Mouse (Mus musculus) neural tube, embryonic 12.5 days (tissue): Measurements from ENCODE around the gene Vps26c. TPM values are rescaled to one million over a fixed set of nuclear protein-coding genes. Genes with fewer than 3 reads are reported as not detected.
A peak's percentile ranks its signal among the peaks of the same experiment; 100 is the strongest.

ENCODE experiments used
- ATAC-seq: fragments of 200-750 bp; cut with Nextera tagmentation; 2 replicates; pipeline ENCODE4 v1.8.0; 2017; ENCODE audit warnings: low read depth, mild to moderate bottlenecking, moderate TSS enrichment, moderate library complexity; ENCODE audit not compliant: low FRiP score
- H3K27ac ChIP-seq: fragments of 300-500 bp; sonication (generic); 2 replicates; pipeline ENCODE4 v1.5.1; 2016
- H3K27me3 ChIP-seq: fragments of 300-500 bp; sonication (generic); replicated peaks from 2 replicates; pipeline ENCODE4 v1.6.1; 2016; ENCODE audit warnings: mild to moderate bottlenecking
- H3K36me3 ChIP-seq: fragments of 300-500 bp; sonication (generic); 2 replicates; pipeline ENCODE4 v1.6.1; 2016; ENCODE audit warnings: mild to moderate bottlenecking
- H3K4me1 ChIP-seq: fragments of 300-500 bp; sonication (generic); 2 replicates; pipeline ENCODE4 v1.6.1; 2016
- H3K4me2 ChIP-seq: fragments of 300-500 bp; sonication (generic); replicated peaks from 2 replicates; pipeline ENCODE4 v1.6.1; 2016; ENCODE audit warnings: mild to moderate bottlenecking
- H3K4me3 ChIP-seq: fragments of 300-500 bp; sonication (generic); 2 replicates; pipeline ENCODE4 v1.5.1; 2016
- H3K9ac ChIP-seq: fragments of 300-500 bp; sonication (generic); 2 replicates; pipeline ENCODE4 v1.6.1; 2016; ENCODE audit warnings: mild to moderate bottlenecking
- H3K9me3 ChIP-seq: fragments of 300-500 bp; sonication (generic); 2 replicates; pipeline ENCODE4 v1.6.1; 2016; ENCODE audit warnings: mild to moderate bottlenecking
- WGBS: fragments of 180-500 bp; shearing (Covaris S2); methylation state at CpG from one replicate; pipeline ENCODE4 v1.1.7; 2016; 5-methylcytosine and 5-hydroxymethylcytosine counted together
- polyA plus RNA-seq: library from polyadenylated mRNA; unstranded; fragments of >200 nt; fragmentation: Nextera tagmentation; extraction: Ambion mirVana; gene quantifications from 2 replicates; pipeline ENCODE4 v1.2.1, GENCODE M21; 2016

Gene Vps26c
- polyA plus RNA-seq, 1 experiment from 2014 or later = 65.2 TPM

- ATAC-seq = no peak
- WGBS = 97% methylated on average over 9 of the region's 9 CpGs
- H3K9me3 ChIP-seq = no peaks in the 10 kb centered on the region
- no peaks in the 10 kb centered on the region for H3K36me3 ChIP-seq
- no peak overlapping the region for H3K4me2 ChIP-seq
- H3K4me3 ChIP-seq = no peak overlapping the region
- no peaks in the 10 kb centered on the region for H3K4me1 ChIP-seq
- no peaks in the 10 kb centered on the region for H3K27me3 ChIP-seq
- no peak overlapping the region for H3K27ac ChIP-seq
- no peak overlapping the region for H3K9ac ChIP-seq
Measured at GRCm38 (mm10) chr16:94540140-94540539, 13.5 kb upstream of the Vps26c start.

DNA sequence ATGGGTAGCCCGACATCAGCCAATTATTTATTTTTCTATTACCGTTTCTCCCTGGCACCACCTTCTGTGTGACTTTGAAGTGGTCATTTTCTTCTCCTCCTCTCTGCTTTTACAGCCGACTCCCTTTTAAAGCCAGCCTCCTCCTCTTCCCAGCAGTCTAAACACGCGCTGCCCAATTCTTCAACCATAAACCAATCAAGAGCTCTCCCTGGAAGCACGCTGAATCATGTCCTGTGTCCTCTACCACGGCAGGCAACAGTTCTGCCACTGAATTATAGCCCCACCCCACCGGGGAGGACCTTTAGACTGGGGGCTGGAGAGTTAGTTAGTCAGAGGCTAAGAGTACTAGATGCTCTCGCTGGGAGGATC is 10.5 kb upstream of the Vps26c start:
- Histone ChIP-seq H3K9ac (no peak overlapping the region), H3K27ac (no peak overlapping the region), H3K4me1 (no peaks in the 10 kb centered on the region), H3K27me3 (no peaks in the 10 kb centered on the region), H3K36me3 (no peaks in the 10 kb centered on the region), H3K9me3 (no peaks in the 10 kb centered on the region), H3K4me2 (no peak overlapping the region), H3K4me3 (no peak overlapping the region)
- 20% methylated on average over 9 of the region's 9 CpGs for WGBS
- ATAC-seq = no peak

DNA sequence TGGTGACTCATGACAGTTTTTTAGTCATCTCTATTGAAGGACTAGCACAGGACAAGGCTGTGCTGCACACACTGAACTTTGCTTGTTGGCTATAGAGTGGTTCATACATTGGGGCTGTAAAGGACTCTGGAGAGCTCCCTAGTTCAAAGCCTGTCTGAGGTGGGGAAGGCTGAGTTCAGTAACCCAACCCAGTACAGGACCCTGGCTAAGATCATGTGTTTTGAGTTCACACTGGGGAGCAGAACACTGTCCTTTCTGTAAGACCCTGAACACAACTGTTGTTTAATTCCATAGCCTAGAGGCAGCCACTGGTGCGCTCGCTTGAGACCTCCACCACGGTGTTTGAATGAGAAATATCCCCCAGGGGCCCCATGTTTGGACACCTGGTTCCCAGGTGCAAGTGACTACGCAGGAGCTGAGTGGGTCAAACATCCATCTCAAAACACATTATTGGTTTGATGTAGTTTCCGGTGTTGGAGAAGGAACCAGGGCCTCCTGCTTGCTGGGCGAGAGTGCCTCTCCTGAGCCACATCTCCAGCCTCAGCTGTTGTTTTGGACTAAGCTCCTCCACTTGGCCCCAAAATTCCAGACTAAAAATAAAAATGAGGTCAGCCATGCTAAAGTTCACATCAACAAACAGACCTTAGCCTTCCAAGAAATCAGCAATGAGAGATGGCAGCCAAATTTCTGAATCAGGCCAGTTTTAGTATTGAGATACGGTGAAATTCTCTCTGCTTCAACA is 10.0 kb upstream of the Vps26c start:
- no peak for ATAC-seq
- no peak overlapping the region for H3K27ac ChIP-seq
- H3K4me3 ChIP-seq = no peak overlapping the region
- no peaks in the 10 kb centered on the region for H3K4me1 ChIP-seq
- H3K36me3 ChIP-seq = no peaks in the 10 kb centered on the region
- WGBS = 64% methylated on average over 7 of the region's 7 CpGs
- no peak overlapping the region for H3K9ac ChIP-seq
- H3K27me3 ChIP-seq = no peaks in the 10 kb centered on the region
- H3K4me2 ChIP-seq = no peak overlapping the region
- H3K9me3 ChIP-seq = no peaks in the 10 kb centered on the region

- no peak for ATAC-seq
- Histone ChIP-seq H3K9me3 (no peaks in the 10 kb centered on the region), H3K4me2 (no peak overlapping the region), H3K27me3 (no peaks in the 10 kb centered on the region), H3K36me3 (no peaks in the 10 kb centered on the region), H3K4me1 (no peaks in the 10 kb centered on the region), H3K4me3 (no peak overlapping the region), H3K9ac (no peak overlapping the region), H3K27ac (no peak overlapping the region)
- WGBS = 94% methylated on average over 5 of the region's 5 CpGs
Measured at GRCm38 (mm10) chr16:94535716-94536115, 9.1 kb upstream of the Vps26c start.

- H3K36me3 ChIP-seq = no peaks in the 10 kb centered on the region
- no peaks in the 10 kb centered on the region for H3K4me1 ChIP-seq
- no peak for ATAC-seq
- WGBS = 84% methylated on average over 6 of the region's 6 CpGs
- no peak overlapping the region for H3K9ac ChIP-seq
- H3K4me2 ChIP-seq = no peak overlapping the region
- H3K27me3 ChIP-seq = no peaks in the 10 kb centered on the region
- no peak overlapping the region for H3K4me3 ChIP-seq
- no peak overlapping the region for H3K27ac ChIP-seq
- no peaks in the 10 kb centered on the region for H3K9me3 ChIP-seq
Measured at GRCm38 (mm10) chr16:94533679-94534078, 7.0 kb upstream of the Vps26c start.

- WGBS = 85% methylated on average over 4 of the region's 4 CpGs
- H3K27me3 ChIP-seq = no peaks in the 10 kb centered on the region
- H3K9ac ChIP-seq = no peak overlapping the region
- H3K4me3 ChIP-seq = no peak overlapping the region
- ATAC-seq = no peak
- no peak overlapping the region for H3K27ac ChIP-seq
- H3K4me1 ChIP-seq = peaks cover 5% of the 10 kb centered on the region; the same call in 1 of the 2 replicates
- H3K36me3 ChIP-seq = no peaks in the 10 kb centered on the region
- no peak overlapping the region for H3K4me2 ChIP-seq
- no peaks in the 10 kb centered on the region for H3K9me3 ChIP-seq
Measured at GRCm38 (mm10) chr16:94531268-94531667, 4.6 kb upstream of the Vps26c start.

DNA sequence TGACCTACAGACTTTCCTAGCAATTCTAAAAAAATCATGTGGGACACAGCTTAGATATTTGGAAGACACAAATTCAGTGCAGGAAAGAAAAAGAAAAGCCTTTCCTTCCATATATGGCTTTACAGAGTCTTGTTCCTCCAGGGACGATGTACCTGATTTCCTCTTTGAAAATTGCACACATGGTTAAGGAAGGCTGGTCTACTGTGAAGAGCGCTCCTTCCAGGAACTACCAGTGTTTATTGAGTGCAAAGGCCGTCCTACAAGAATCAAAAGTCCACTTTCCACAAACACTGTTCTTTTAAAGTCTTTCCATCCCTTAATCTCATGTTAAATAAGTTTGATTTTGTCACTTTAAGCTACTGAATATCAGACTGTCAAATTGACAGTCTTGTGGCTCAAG is 916 bp upstream of the Vps26c start:
- no peak for ATAC-seq
- Histone ChIP-seq H3K4me1 (peaks cover 27% of the 10 kb centered on the region), H3K27ac (no peak overlapping the region), H3K36me3 (no peaks in the 10 kb centered on the region), H3K9me3 (no peaks in the 10 kb centered on the region), H3K4me3 (peak overlapping the region; percentile 77), H3K4me2 (peak overlapping the region; percentile 68), H3K9ac (peak overlapping the region; percentile 69), H3K27me3 (no peaks in the 10 kb centered on the region)
- WGBS = 78% methylated on average over 3 of the region's 3 CpGs

GRCm38 (mm10) chr16:94527152-94527534 is 513 bp upstream of the Vps26c start:
- Histone ChIP-seq H3K4me3 (peak overlapping the region; percentile 77), H3K4me1 (peaks cover 27% of the 10 kb centered on the region), H3K9ac (peak overlapping the region; percentile 69), H3K9me3 (no peaks in the 10 kb centered on the region), H3K36me3 (no peaks in the 10 kb centered on the region), H3K27ac (peak overlapping the region; percentile 83), H3K4me2 (peak overlapping the region; percentile 68), H3K27me3 (no peaks in the 10 kb centered on the region)
- ATAC-seq = no peak
- WGBS = 9% methylated on average over 13 of the region's 13 CpGs

GRCm38 (mm10) chr16:94525955-94526343 is 681 bp downstream of the Vps26c start:
- Histone ChIP-seq H3K4me3 (peak overlapping the region; percentile 77), H3K27me3 (no peaks in the 10 kb centered on the region), H3K9me3 (no peaks in the 10 kb centered on the region), H3K36me3 (peaks cover 3% of the 10 kb centered on the region; the same call in 1 of the 2 replicates), H3K27ac (peak overlapping the region; percentile 83), H3K4me1 (peaks cover 27% of the 10 kb centered on the region), H3K4me2 (peak overlapping the region; percentile 68), H3K9ac (peak overlapping the region; percentile 69)
- peak; percentile 81 for ATAC-seq
- under 1% methylated on average over 24 of the region's 24 CpGs for WGBS

DNA sequence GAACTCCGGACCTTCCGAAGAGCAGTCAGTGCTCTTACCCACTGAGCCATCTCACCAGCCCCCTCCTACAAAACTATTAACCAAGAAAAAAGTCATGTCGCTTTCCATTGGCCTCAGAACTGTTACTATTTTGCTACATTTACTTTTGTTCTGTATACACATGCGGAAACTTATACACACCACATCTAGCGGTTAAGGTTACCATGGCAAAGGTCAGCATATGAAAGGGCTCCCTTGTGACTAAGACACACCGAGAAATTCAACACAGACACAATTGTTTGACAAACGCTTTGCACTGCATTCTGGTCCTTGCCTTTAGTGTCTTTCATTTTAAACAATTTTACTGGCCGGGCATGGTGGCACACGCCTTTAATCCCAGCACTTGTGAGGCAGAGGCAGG is 1.9 kb downstream of the Vps26c start:
- Histone ChIP-seq H3K9ac (no peak overlapping the region), H3K4me1 (peaks cover 29% of the 10 kb centered on the region), H3K36me3 (peaks cover 3% of the 10 kb centered on the region; the same call in 1 of the 2 replicates), H3K27me3 (no peaks in the 10 kb centered on the region), H3K4me2 (peak overlapping the region; percentile 68), H3K27ac (no peak overlapping the region), H3K9me3 (no peaks in the 10 kb centered on the region), H3K4me3 (no peak overlapping the region)
- no peak for ATAC-seq
- 74% methylated on average over 9 of the region's 9 CpGs for WGBS

GRCm38 (mm10) chr16:94523594-94524377 is 2.8 kb downstream of the Vps26c start:
- Histone ChIP-seq H3K4me1 (peaks cover 35% of the 10 kb centered on the region), H3K9ac (no peak overlapping the region), H3K27ac (no peak overlapping the region), H3K9me3 (no peaks in the 10 kb centered on the region), H3K36me3 (peaks cover 3% of the 10 kb centered on the region; the same call in 1 of the 2 replicates), H3K4me3 (no peak overlapping the region), H3K27me3 (no peaks in the 10 kb centered on the region), H3K4me2 (0 out of 2 replicates have a peak overlapping the region, but pooled peaks have one; percentile 14)
- no peak for ATAC-seq
- 71% methylated on average over 6 of the region's 6 CpGs for WGBS

DNA sequence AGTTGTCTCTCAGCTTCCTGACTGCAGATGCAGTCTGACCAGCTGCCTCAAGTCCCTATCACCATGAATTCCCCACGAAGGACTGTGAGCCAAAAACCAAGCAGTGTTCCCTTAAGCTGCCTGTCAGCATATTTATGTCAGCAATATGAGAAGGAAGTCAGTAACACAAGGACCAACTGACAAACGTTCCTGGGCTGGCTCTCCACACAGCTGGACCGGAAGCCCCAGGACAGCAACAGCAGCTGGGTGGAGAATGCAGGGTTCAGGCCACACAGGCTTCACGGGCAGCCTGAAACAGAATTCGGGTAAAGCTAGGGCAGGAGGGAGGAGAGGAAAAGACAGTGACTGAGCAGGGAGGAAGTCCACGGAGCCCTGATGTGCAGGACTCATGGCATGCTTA is 7.6 kb downstream of the Vps26c start:
- no peak for ATAC-seq
- Histone ChIP-seq H3K9ac (no peak overlapping the region), H3K4me2 (no peak overlapping the region), H3K27me3 (no peaks in the 10 kb centered on the region), H3K9me3 (no peaks in the 10 kb centered on the region), H3K4me1 (peaks cover 14% of the 10 kb centered on the region; the same call in 1 of the 2 replicates), H3K27ac (no peak overlapping the region), H3K4me3 (no peak overlapping the region), H3K36me3 (peaks cover 6% of the 10 kb centered on the region; the same call in 1 of the 2 replicates)
- 66% methylated on average over 6 of the region's 6 CpGs for WGBS
